Mouse (Mus musculus) MEL-GATA-1-ER (cell line): ENCODE results near the gene Slc12a6.

Source experiments
- DNase-seq: peaks from one replicate; pipeline ENCODE4 v3.0.0-alpha.2; 2012; ENCODE audit warnings: low read depth; ENCODE audit errors: extremely low read depth

The Slc12a6 gene

GRCm38 (mm10) chr2:112391346-112392000 lies 125.8 kb downstream of the Slc12a6 start:
- DNase-seq: no peak

- DNase-seq: peak; percentile 47
Measured at GRCm38 (mm10) chr2:112392689-112393088, 127.1 kb downstream of the Slc12a6 start.

GRCm38 (mm10) chr2:112393958-112394357 lies 128.3 kb downstream of the Slc12a6 start:
- DNase-seq: no peak

GRCm38 (mm10) chr2:112396649-112397048 lies 131.0 kb downstream of the Slc12a6 start:
- DNase-seq: peak; percentile 48

GRCm38 (mm10) chr2:112407030-112407429 lies 141.4 kb downstream of the Slc12a6 start:
- no peak for DNase-seq
